8 mouse cellular contexts compared by ENCODE assay signal in the genomic region with DNA sequence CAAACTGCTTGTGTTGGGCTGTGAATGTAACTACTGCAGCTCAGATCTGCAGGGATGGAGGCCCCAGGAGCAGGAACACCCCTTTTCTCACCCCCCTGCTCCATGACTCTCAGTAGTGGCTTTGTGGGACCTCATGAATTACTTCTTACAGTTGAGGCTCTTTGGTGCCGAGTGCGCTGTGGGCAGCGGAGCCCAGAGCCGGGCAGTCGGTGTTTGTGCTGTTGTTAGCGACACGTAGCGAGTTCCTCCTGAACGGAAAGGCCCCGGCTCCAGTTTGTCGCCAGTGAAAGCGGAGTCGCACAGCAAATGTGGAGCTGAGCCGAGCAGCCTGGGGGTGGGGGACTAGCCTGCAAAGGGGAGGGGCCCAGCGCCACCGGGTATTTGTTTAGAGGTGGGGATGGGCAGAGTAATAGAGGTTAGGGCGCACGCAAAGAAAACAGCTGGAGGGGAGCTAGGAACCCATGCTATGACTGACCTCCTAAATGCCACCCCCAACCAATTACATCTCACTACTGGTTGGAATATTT. TPM values are rescaled to one million over a fixed set of nuclear protein-coding genes. Genes with fewer than 3 reads are reported as not detected.
A peak's percentile ranks its signal among the peaks of the same experiment; 100 is the strongest.
DNase-seq lines count a peak whose midpoint lies in the region; ATAC-seq and TF ChIP-seq lines count a peak whose summit lies in the region.

No protein-coding gene starts in this region.

- no peak for TF ChIP-seq CTCF in lung, embryonic 14.5 days (IDR thresholded peaks at IDR 0.05; ENCODE audit: low read depth)

- peak; percentile 61 for ATAC-seq in lung, embryonic 14.5 days (ENCODE audit: insufficient read depth)

- WGBS in lung, embryonic 14.5 days, result 4% methylated on average over 18 of the region's 18 CpGs

- peaks cover 33% of the 10 kb centered on the region for H3K4me1 ChIP-seq in brown adipose tissue, adult 24 weeks (ENCODE audit: control insufficient read depth, insufficient read depth, insufficient read length, low read length)
- peaks cover 5% of the 10 kb centered on the region; the same call in 1 of the 2 replicates for H3K4me1 ChIP-seq in lung, embryonic 14.5 days (ENCODE audit: insufficient read depth)

- no peaks in the 10 kb centered on the region for H3K9me3 ChIP-seq in lung, embryonic 14.5 days (ENCODE audit: low read depth, low read length)

- intact Hi-C loops in left cerebral cortex, postnatal 10 days (cut with DNase I), result no loop called here
- intact Hi-C loops in left cerebral cortex, postnatal 36 days (cut with DNase I), result no loop called here

- H3K36me3 ChIP-seq in lung, embryonic 14.5 days (ENCODE audit: insufficient read depth), result no peaks in the 10 kb centered on the region

- H3K9ac ChIP-seq in lung, embryonic 14.5 days, result peak overlapping the region; percentile 28

- DNase-seq in left cerebral cortex, postnatal 10 days (ENCODE audit: extremely low spot score in 1 of 2, low spot score in 2 of 2), result peak; percentile 4 to 75
- DNase-seq in left cerebral cortex, postnatal 36 days (ENCODE audit: low spot score in 2 of 2), result no peak
- peak; percentile 52 to 70 for DNase-seq in heart, adult 9 months (ENCODE audit: low spot score in 2 of 2)
- peak; percentile 47 for DNase-seq in kidney, adult 18-20 months
- DNase-seq in lung, embryonic 14.5 days, result peak; percentile 71
- peak; percentile 8 for DNase-seq in spleen, adult 12 weeks (ENCODE audit: low spot score)
- DNase-seq in urinary bladder, postnatal 10 days (ENCODE audit: low spot score), result no peak

- H3K27me3 ChIP-seq in lung, embryonic 14.5 days (ENCODE audit: insufficient read depth, low read length), result peaks cover 9% of the 10 kb centered on the region; the same call in 1 of the 2 replicates

- H3K27ac ChIP-seq in brown adipose tissue, adult 24 weeks (replicated peaks; ENCODE audit: low read depth, low read length), result peak overlapping the region; percentile 97
- 0 out of 2 replicates have a peak overlapping the region, but pooled peaks have one; percentile 4 for H3K27ac ChIP-seq in lung, embryonic 14.5 days (ENCODE audit: low read depth)

- H3K4me2 ChIP-seq in lung, embryonic 14.5 days, result peak overlapping the region; percentile 63

- H3K4me3 ChIP-seq in brown adipose tissue, adult 24 weeks (ENCODE audit: insufficient read depth, low read depth, low read length), result peak overlapping the region; percentile 49
- peak overlapping the region; percentile 15 for H3K4me3 ChIP-seq in lung, embryonic 14.5 days (ENCODE audit: low read depth, low read length)

RNA-seq across cellular contexts. Expression of gene Ebf1, which starts 48.1 kb away (rescaled TPM):
- total RNA-seq in left cerebral cortex, postnatal 10 days (2021), result 1 to 10 TPM; 3.6 to 5.0 TPM
- 1 to 10 TPM; 2.9 to 6.1 TPM for total RNA-seq in left cerebral cortex, postnatal 36 days (2021)
- 35.3 and 38.8 TPM in 2 replicates for polyA plus RNA-seq in brown adipose tissue, adult 24 weeks (2012; ENCODE audit: insufficient read depth, insufficient read length, missing spikeins)
- 10.4 and 11.6 TPM in 2 replicates for polyA plus RNA-seq in lung, embryonic 14.5 days (2014; fragmentation: Nextera tagmentation; extraction: Ambion mirVana)

Comparison
In these comparisons a context has a peak if more than half of its experiments do, and no peak if none do; other contexts are left out.
1. DNase-seq: peak in left cerebral cortex, postnatal 10 days (2 of 2), heart, adult 9 months (2 of 2), kidney, adult 18-20 months (single experiment), lung, embryonic 14.5 days (single experiment) and spleen, adult 12 weeks (single experiment); none in left cerebral cortex, postnatal 36 days (0 of 2) and urinary bladder, postnatal 10 days (single experiment).